Mouse (Mus musculus): ENCODE measurements around the gene Rfx7. TPM values are rescaled to one million over a fixed set of nuclear protein-coding genes. Genes with fewer than 3 reads are reported as not detected.
A peak's percentile ranks its signal among the peaks of the same experiment; 100 is the strongest.
"Not testable (repeated sequence)": the region's sequence is repeated elsewhere in the genome, so short reads cannot be mapped to it uniquely, and the experiment has no call there.

The Rfx7 gene
- polyA plus RNA-seq, 1 experiment from 2014 or later = 12.0 TPM

DNA sequence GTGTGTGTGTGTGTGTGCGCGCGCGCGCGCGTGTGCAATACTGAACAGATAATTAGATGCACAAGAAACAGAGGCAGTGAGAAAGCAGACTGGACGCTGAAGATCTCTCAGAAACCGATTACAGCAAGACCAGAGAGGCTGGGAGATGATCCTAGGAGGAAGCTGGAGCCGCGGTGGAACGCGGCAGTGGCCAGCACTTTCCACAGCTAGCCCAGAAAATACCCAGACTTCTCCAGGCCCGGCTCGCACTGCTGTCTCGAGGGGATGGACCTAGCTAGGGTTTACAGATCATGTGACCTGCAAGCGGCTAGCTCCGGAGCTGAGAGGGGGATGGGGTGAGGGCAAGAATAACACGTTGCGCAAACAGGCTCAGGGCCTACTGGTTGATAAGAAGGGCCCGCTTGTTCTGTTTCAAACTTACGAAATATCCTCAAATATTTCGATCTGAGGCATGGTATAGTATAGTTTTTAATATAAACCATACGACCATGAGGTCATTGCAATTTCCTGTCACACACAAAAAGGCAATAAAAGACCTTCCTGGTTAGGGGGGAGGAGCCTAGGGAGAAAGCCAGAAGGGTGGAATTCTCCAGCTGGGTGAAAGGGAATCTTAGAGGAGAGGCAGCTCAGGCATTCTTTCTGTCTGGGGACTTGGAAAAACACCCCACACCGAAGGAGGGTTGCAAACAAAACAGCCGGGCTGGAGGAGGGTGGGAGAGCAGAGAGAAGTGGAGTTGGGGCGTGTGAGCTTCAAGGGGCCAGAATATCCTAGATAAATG is 108.0 kb downstream of the Rfx7 start:
- ATAC-seq (replicated peaks; ENCODE audit: low FRiP score) (peak; percentile 97), DNase-seq (ENCODE audit: low spot score) (peak; percentile 88)
- WGBS = 1% methylated on average over 27 of the region's 27 CpGs
- Histone ChIP-seq H3K4me3 (ENCODE audit: low read depth, low read length) (peak overlapping the region; percentile 49), H3K27me3 (replicated peaks; ENCODE audit: control insufficient read depth, insufficient read depth, low read length) (no peaks in the 10 kb centered on the region), H3K36me3 (ENCODE audit: control insufficient read depth, insufficient read depth, low read length) (no peaks in the 10 kb centered on the region), H3K9me3 (ENCODE audit: control insufficient read depth, low read length) (no peaks in the 10 kb centered on the region), H3K4me2 (peak overlapping the region; percentile 77), H3K9ac (ENCODE audit: low read depth, low read length) (peak overlapping the region; percentile 75), H3K27ac (ENCODE audit: low read depth, low read length) (peak overlapping the region; percentile 93), H3K4me1 (replicated peaks; ENCODE audit: control insufficient read depth, insufficient read depth, low read length) (peaks cover 16% of the 10 kb centered on the region)

DNA sequence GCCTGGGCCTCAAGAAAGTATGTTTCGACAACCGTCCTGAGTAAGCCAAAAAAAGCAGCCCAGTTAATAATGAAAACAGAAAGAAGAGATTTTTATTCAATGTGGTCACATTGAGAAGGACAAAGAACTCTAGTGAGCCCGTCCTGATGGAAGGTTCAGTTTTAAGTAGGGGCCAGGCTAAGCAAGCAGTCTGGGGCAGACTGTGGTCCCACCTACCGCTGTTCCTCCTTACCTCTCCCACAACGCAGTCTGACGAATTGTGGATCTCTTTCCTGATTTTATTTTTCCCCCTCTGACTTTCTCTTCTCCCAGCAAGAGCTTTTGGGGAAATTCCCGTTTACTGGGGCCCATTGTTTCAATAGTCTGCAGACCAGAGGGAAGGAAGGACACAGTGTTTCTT is 108.6 kb downstream of the Rfx7 start:
- Histone ChIP-seq H3K4me1 (replicated peaks; ENCODE audit: control insufficient read depth, insufficient read depth, low read length) (peaks cover 16% of the 10 kb centered on the region), H3K4me3 (ENCODE audit: low read depth, low read length) (no peak overlapping the region), H3K36me3 (ENCODE audit: control insufficient read depth, insufficient read depth, low read length) (no peaks in the 10 kb centered on the region), H3K27ac (ENCODE audit: low read depth, low read length) (peak overlapping the region; percentile 93), H3K9ac (ENCODE audit: low read depth, low read length) (peak overlapping the region; percentile 75), H3K9me3 (ENCODE audit: control insufficient read depth, low read length) (no peaks in the 10 kb centered on the region), H3K4me2 (peak overlapping the region; percentile 77), H3K27me3 (replicated peaks; ENCODE audit: control insufficient read depth, insufficient read depth, low read length) (no peaks in the 10 kb centered on the region)
- 34% methylated on average over 7 of the region's 7 CpGs for WGBS
- ATAC-seq (replicated peaks; ENCODE audit: low FRiP score) = no peak
- DNase-seq (ENCODE audit: low spot score) = no peak

DNA sequence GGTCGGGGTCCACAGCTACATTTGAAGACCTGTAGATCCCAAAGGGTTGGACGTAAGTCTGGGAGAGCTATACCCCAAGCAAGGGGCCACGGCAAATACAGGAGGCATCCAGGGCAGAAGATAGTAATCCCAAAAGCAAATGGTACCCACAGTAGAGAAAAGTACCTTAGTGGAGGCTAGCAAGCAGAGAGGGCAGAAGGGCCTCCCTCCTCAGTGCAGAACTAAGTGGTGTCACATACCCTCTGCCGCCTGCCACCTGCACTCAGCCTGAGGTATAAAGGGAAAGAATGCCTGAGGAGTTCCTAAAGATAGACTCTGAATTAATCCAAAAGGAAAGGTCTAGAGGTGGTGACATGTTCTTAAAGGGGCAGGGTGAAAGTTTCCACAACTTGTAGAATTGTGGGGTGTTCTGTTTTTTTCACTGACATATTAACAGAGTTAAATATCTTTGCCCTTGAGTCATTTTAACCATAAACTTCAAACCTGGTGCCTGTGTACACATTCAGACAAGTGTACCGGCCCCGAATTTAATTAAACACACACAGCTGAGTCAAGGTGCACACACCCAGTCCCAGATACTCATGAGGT is 109.1 kb downstream of the Rfx7 start:
- H3K9ac ChIP-seq (ENCODE audit: low read depth, low read length) = peak overlapping the region; percentile 75
- peak overlapping the region; percentile 77; the same call in 1 of the 2 replicates for H3K4me2 ChIP-seq
- H3K4me3 ChIP-seq (ENCODE audit: low read depth, low read length) = no peak overlapping the region

DNA sequence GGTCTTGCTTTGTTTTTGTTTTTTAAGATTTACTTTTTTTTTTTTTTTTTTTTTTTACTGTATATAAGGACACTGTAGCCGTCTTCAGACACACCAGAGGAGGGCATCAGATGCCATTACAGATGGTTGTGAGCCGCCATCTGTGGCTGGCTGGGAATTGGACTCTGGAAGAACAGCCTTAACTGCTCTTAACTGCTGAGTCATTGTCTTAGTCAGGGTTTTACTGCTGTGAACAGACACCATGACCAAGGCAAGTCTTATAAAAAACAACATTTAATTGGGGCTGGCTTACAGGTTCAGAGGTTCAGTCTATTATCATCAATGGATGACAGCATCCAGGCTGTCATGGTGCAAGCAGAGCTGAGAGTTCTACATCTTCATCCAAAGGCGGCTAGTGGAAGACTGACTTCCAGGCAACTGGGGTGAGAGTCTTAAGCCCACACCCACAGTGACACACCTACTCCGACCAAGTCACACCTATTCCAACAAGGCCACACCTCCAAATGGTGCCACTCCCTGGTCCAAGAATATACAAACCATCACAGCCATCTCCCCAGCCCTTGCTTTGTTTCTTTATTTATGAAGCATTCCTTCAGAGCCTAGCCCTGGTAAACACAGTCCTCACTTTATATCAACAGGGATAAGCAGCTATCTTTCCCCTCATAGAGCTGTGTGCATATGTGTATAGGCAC is 110.9 kb downstream of the Rfx7 start:
- H3K36me3 ChIP-seq (ENCODE audit: control insufficient read depth, insufficient read depth, low read length); ATAC-seq (replicated peaks; ENCODE audit: low FRiP score); H3K9me3 ChIP-seq (ENCODE audit: control insufficient read depth, low read length); H3K27ac ChIP-seq (ENCODE audit: low read depth, low read length); H3K9ac ChIP-seq (ENCODE audit: low read depth, low read length); H3K4me2 ChIP-seq; H3K4me3 ChIP-seq (ENCODE audit: low read depth, low read length); H3K27me3 ChIP-seq (replicated peaks; ENCODE audit: control insufficient read depth, insufficient read depth, low read length); DNase-seq (ENCODE audit: low spot score): not testable (repeated sequence)
- WGBS = 88% methylated on average over 4 of the region's 4 CpGs
- H3K4me1 ChIP-seq (replicated peaks; ENCODE audit: control insufficient read depth, insufficient read depth, low read length) = peaks cover 16% of the 10 kb centered on the region

More for the DNA sequence above, 109.1 kb downstream of the Rfx7 start:
- H3K4me1 ChIP-seq (replicated peaks; ENCODE audit: control insufficient read depth, insufficient read depth, low read length) = peaks cover 16% of the 10 kb centered on the region
- WGBS = 75% methylated on average over 6 of the region's 6 CpGs
- DNase-seq (ENCODE audit: low spot score) (no peak), ATAC-seq (replicated peaks; ENCODE audit: low FRiP score) (no peak)
- no peaks in the 10 kb centered on the region for H3K27me3 ChIP-seq (replicated peaks; ENCODE audit: control insufficient read depth, insufficient read depth, low read length)
- peak overlapping the region; percentile 93 for H3K27ac ChIP-seq (ENCODE audit: low read depth, low read length)
- H3K9me3 ChIP-seq (ENCODE audit: control insufficient read depth, low read length) = no peaks in the 10 kb centered on the region
- no peaks in the 10 kb centered on the region for H3K36me3 ChIP-seq (ENCODE audit: control insufficient read depth, insufficient read depth, low read length)

DNA sequence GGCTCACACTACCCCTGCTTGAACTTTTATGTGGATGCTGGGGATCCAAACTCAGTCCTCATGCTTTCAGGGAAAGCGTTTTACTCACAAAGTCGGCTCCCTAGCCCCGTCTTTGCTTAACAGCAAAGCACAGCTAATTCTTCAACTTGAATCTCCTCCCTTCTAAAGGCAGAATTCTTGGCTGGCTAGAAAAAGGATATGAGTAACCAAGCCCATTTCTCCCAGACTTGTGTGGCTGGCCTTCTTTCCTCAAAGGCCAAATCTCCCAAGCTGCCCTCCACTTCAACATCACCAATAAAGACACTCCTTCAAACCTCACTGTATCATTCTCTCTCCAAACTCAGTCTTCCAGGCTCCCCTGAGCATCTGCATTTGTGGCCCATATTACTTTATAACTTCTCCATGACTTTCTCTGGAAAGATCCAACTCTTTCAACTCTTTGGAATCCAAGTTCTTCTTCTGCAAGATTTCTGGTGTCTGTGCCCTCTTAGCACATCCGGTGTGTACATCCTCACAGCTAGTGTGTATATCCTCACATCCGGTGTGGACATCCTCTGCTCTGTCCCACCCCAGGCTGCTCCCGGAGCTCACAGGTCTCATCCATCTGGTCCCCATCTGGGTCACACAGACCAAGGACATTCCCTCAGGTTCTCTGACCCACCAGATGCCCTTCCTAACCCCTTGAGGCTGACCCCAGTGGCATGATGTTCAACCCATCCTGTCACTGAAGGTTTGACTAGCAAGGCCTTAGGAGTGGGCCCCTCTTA is 111.8 kb downstream of the Rfx7 start:
- no peak overlapping the region for H3K27ac ChIP-seq (ENCODE audit: low read depth, low read length)

DNA sequence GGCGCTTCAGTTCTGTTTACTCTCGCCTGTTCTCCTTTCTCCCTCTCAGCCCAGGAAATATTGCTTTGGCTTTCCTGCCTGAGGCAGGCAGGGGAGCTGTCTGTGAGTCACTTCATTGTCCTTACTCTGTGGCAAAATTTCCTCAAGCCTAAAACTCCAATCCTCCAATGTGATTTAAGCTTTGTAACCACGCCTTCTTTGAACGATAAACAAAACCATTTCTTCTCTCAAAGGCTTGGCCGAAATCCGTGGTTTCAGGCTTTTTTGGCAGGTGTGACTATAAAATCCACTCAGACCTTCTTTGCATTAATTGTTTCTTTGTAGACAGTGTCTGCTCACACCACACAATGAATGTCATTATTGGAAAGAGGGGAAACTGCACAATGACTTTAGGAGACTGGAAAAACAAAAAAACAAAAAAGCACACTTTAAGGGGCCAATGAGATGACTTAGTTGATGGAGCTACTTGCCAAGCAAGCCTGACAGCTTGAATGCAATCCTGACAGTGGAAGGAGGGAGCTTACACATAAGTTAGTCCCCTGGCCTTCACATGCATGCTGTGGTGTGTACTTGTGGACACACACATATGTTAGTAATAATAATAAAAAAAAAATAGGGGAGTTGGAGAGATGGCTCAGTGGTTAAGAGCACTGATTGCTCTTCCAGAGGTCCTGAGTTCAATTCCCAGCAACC is 112.5 kb downstream of the Rfx7 start:
- H3K4me2 ChIP-seq = no peak overlapping the region
- no peaks in the 10 kb centered on the region for H3K27me3 ChIP-seq (replicated peaks; ENCODE audit: control insufficient read depth, insufficient read depth, low read length)
- no peaks in the 10 kb centered on the region for H3K36me3 ChIP-seq (ENCODE audit: control insufficient read depth, insufficient read depth, low read length)
- no peak overlapping the region for H3K4me3 ChIP-seq (ENCODE audit: low read depth, low read length)
- ATAC-seq (replicated peaks; ENCODE audit: low FRiP score) (no peak), DNase-seq (ENCODE audit: low spot score) (peak; percentile 26)
- H3K9ac ChIP-seq (ENCODE audit: low read depth, low read length) = no peak overlapping the region
- no peaks in the 10 kb centered on the region for H3K9me3 ChIP-seq (ENCODE audit: control insufficient read depth, low read length)
- H3K4me1 ChIP-seq (replicated peaks; ENCODE audit: control insufficient read depth, insufficient read depth, low read length) = peaks cover 13% of the 10 kb centered on the region
- WGBS = 56% methylated on average over 6 of the region's 6 CpGs
- H3K27ac ChIP-seq (ENCODE audit: low read depth, low read length) = no peak overlapping the region

More for the DNA sequence above, 111.8 kb downstream of the Rfx7 start:
- Histone ChIP-seq H3K27me3 (replicated peaks; ENCODE audit: control insufficient read depth, insufficient read depth, low read length) (no peaks in the 10 kb centered on the region), H3K4me3 (ENCODE audit: low read depth, low read length) (no peak overlapping the region), H3K36me3 (ENCODE audit: control insufficient read depth, insufficient read depth, low read length) (no peaks in the 10 kb centered on the region), H3K4me1 (replicated peaks; ENCODE audit: control insufficient read depth, insufficient read depth, low read length) (peaks cover 16% of the 10 kb centered on the region), H3K9me3 (ENCODE audit: control insufficient read depth, low read length) (no peaks in the 10 kb centered on the region), H3K9ac (ENCODE audit: low read depth, low read length) (no peak overlapping the region), H3K4me2 (no peak overlapping the region)
- DNase-seq (ENCODE audit: low spot score) (no peak), ATAC-seq (replicated peaks; ENCODE audit: low FRiP score) (no peak)
- WGBS = 83% methylated on average over 6 of the region's 6 CpGs

DNA sequence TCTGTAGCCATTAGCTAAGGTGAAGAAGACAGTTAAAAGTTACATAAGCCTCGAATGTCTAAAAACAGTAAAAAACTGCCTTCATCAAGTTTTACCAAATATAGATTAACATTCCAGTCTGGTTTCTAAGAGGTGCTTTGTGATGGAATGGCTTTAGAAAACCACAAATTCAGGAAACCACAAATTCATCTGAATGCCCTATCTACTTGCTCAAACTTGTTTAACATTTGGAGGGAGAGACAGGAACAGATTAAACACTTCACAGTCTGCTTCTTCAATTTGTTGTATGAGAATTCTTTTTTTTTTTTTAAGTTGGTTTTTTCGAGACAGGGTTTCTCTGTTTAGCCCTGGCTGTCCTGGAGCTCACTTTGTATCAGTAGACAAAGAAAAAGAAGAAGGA is 117.7 kb downstream of the Rfx7 start:
- Histone ChIP-seq H3K9ac (ENCODE audit: low read depth, low read length) (no peak overlapping the region), H3K9me3 (ENCODE audit: control insufficient read depth, low read length) (no peaks in the 10 kb centered on the region), H3K27me3 (replicated peaks; ENCODE audit: control insufficient read depth, insufficient read depth, low read length) (no peaks in the 10 kb centered on the region), H3K4me2 (no peak overlapping the region), H3K27ac (ENCODE audit: low read depth, low read length) (no peak overlapping the region), H3K4me3 (ENCODE audit: low read depth, low read length) (no peak overlapping the region), H3K4me1 (replicated peaks; ENCODE audit: control insufficient read depth, insufficient read depth, low read length) (peaks cover 5% of the 10 kb centered on the region; the same call in 1 of the 2 replicates), H3K36me3 (ENCODE audit: control insufficient read depth, insufficient read depth, low read length) (no peaks in the 10 kb centered on the region)
- WGBS = 50% methylated on average over 2 of the region's 2 CpGs
- ATAC-seq (replicated peaks; ENCODE audit: low FRiP score) (no peak), DNase-seq (ENCODE audit: low spot score) (no peak)

DNA sequence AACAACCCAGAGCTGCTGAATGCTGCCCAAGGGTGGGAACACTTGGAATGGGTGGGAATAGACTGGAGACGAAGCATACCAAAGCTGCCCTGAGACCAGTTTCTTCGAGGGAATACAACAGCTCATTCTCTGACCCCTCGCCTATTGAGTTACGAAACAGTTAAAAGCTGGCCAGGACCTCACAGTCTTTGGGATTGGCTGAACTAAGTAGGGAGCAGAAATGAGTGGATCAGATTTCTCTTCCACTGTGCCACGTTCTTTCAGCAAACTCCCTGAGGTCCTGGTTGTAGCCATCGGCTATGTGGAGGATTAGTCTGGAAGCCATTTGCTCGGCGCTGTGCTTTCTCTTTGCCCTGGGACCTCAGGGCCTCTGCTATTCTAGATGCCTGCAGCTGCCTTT is 120.9 kb downstream of the Rfx7 start:
- no peak for ATAC-seq (replicated peaks; ENCODE audit: low FRiP score)
- H3K27ac ChIP-seq (ENCODE audit: low read depth, low read length) = no peak overlapping the region
- H3K4me3 ChIP-seq (ENCODE audit: low read depth, low read length) = no peak overlapping the region
- H3K4me2 ChIP-seq = peak overlapping the region; percentile 28; the same call in 1 of the 2 replicates
- peaks cover 21% of the 10 kb centered on the region for H3K4me1 ChIP-seq (replicated peaks; ENCODE audit: control insufficient read depth, insufficient read depth, low read length)
- H3K27me3 ChIP-seq (replicated peaks; ENCODE audit: control insufficient read depth, insufficient read depth, low read length) = no peaks in the 10 kb centered on the region
- no peak for DNase-seq (ENCODE audit: low spot score)
- H3K9ac ChIP-seq (ENCODE audit: low read depth, low read length) = no peak overlapping the region
- no peaks in the 10 kb centered on the region for H3K36me3 ChIP-seq (ENCODE audit: control insufficient read depth, insufficient read depth, low read length)
- 41% methylated on average over 8 of the region's 8 CpGs for WGBS
- H3K9me3 ChIP-seq (ENCODE audit: control insufficient read depth, low read length) = no peaks in the 10 kb centered on the region
